Mouse (Mus musculus) heart, embryonic 11.5 days (tissue): ENCODE data around the gene Irf2. TPM values are rescaled to one million over a fixed set of nuclear protein-coding genes. Genes with fewer than 3 reads are reported as not detected.

ENCODE experiments used
- ATAC-seq: fragments of 200-750 bp; cut with Nextera tagmentation; replicated peaks from 2 replicates; pipeline ENCODE4 v1.8.0; 2017; ENCODE audit warnings: moderate library complexity; ENCODE audit not compliant: insufficient number of reproducible peaks, low FRiP score, low TSS enrichment
- H3K27ac ChIP-seq: fragments of 300-500 bp; sonication (generic); 2 replicates; pipeline ENCODE4 v1.5.1; 2014; ENCODE audit warnings: mild to moderate bottlenecking, low read depth, low read length
- H3K27me3 ChIP-seq: fragments of 300-500 bp; sonication (generic); 2 replicates; pipeline ENCODE4 v1.6.1; 2014; ENCODE audit warnings: mild to moderate bottlenecking, low read length, mixed read lengths; ENCODE audit not compliant: control insufficient read depth, insufficient read depth
- H3K36me3 ChIP-seq: fragments of 300-500 bp; sonication (generic); 2 replicates; pipeline ENCODE4 v1.6.1; 2014; ENCODE audit warnings: mild to moderate bottlenecking, low read length, moderate library complexity, mixed read lengths; ENCODE audit not compliant: control insufficient read depth, insufficient read depth
- H3K4me1 ChIP-seq: fragments of 300-500 bp; sonication (generic); 2 replicates; pipeline ENCODE4 v1.6.1; 2014; ENCODE audit warnings: low read length; ENCODE audit not compliant: control insufficient read depth, insufficient read depth
- H3K4me2 ChIP-seq: fragments of 300-500 bp; sonication (generic); 2 replicates; pipeline ENCODE4 v1.6.1; 2014; ENCODE audit warnings: mild to moderate bottlenecking, moderate library complexity
- H3K4me3 ChIP-seq: fragments of 300-500 bp; sonication (generic); 2 replicates; pipeline ENCODE4 v1.5.1; 2014; ENCODE audit warnings: low read depth, low read length
- H3K9ac ChIP-seq: fragments of 300-500 bp; sonication (generic); 2 replicates; pipeline ENCODE4 v1.6.1; 2014; ENCODE audit warnings: mild to moderate bottlenecking, low read depth, low read length, moderate library complexity
- H3K9me3 ChIP-seq: fragments of 300-500 bp; sonication (generic); replicated peaks from 2 replicates; pipeline ENCODE4 v1.6.1; 2016; ENCODE audit warnings: low read length; ENCODE audit not compliant: control insufficient read depth
- WGBS: fragments of 180-500 bp; shearing (Covaris S2); extraction: QIAGEN DNeasy Blood & Tissue Kit; methylation state at CpG from one replicate; pipeline ENCODE4 v1.1.7; 2014; ENCODE audit not compliant: insufficient replicate concordance; 5-methylcytosine and 5-hydroxymethylcytosine counted together
- polyA plus RNA-seq: library from polyadenylated mRNA; unstranded; fragments of >200 nt; fragmentation: Nextera tagmentation; extraction: Ambion mirVana; gene quantifications from 2 replicates; pipeline ENCODE4 v1.2.1, GENCODE M21; 2014

Irf2 gene
- polyA plus RNA-seq, 1 experiment from 2014 or later = 16.5 TPM

DNA sequence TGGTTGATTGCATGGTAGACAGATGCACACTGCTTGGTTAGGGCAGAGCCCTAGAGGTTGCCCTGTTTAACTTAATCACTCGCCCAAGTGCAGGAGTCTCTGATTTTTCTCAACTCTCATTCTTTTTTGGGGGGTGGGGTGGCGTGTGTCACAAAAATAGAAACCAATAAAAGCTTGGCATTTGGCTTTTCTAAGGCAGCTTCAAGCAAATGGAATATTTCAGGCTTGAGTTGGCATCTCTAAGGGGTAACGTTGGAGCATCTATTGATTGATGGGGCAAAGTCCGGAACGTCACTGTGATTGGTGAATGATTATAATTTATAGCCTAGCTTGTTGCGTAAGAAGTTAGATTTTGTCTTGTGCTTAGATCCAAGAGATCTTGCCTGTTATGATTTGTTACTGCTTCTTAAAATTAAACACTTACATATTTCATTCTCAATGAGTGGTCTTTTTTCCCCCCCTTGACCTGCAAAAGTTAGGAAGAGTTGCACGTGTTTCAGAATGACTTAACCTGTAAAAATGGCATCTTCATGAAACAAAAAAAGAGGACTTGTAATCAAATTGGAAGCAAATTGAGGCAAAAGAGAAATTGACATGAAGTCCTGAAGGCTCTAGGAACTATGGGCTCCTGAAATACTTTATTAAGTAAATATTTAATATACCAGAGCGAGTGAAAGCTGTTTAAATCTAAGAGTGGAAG is 2.6 kb downstream of the Irf2 start:
- peaks cover 18% of the 10 kb centered on the region for H3K4me1 ChIP-seq

GRCm38 (mm10) chr8:46742691-46743082 is 3.2 kb downstream of the Irf2 start:
- H3K27ac ChIP-seq = no peak overlapping the region
- peaks cover 18% of the 10 kb centered on the region for H3K4me1 ChIP-seq
- no peak overlapping the region for H3K4me2 ChIP-seq
- no peaks in the 10 kb centered on the region for H3K27me3 ChIP-seq
- no peaks in the 10 kb centered on the region for H3K9me3 ChIP-seq
- H3K36me3 ChIP-seq = no peaks in the 10 kb centered on the region
- no peak overlapping the region for H3K4me3 ChIP-seq
- no peak for ATAC-seq
- H3K9ac ChIP-seq = no peak overlapping the region
- WGBS = 65% methylated on average over 5 of the region's 5 CpGs

More for the DNA sequence above, 2.6 kb downstream of the Irf2 start:
- no peaks in the 10 kb centered on the region for H3K27me3 ChIP-seq
- H3K36me3 ChIP-seq = no peaks in the 10 kb centered on the region
- H3K9ac ChIP-seq = peak overlapping the region; percentile 94
- H3K9me3 ChIP-seq = no peaks in the 10 kb centered on the region
- WGBS = 59% methylated on average over 8 of the region's 8 CpGs
- no peak for ATAC-seq
- H3K4me2 ChIP-seq = peak overlapping the region; percentile 84
- H3K27ac ChIP-seq = peak overlapping the region; percentile 88
- peak overlapping the region; percentile 79 for H3K4me3 ChIP-seq

DNA sequence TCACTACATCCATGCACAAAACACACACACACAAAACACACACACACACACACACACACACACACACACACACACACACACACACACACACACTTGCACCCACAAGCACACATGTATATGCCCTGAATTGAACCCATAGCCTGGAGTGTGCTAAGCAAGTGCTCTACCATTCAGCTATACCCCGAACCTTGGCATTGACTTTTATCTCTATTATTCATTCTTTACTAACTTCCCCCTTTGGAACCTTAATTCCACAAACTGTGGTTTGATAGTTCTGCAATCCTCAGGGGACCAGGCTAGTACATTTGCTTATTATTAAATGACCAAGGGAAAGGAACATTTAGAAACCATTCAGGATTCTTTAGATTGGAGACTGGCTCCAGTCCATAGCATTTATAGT is 5.9 kb downstream of the Irf2 start:
- no peak for ATAC-seq
- H3K9me3 ChIP-seq = no peaks in the 10 kb centered on the region
- H3K36me3 ChIP-seq = no peaks in the 10 kb centered on the region
- no peak overlapping the region for H3K27ac ChIP-seq
- H3K4me2 ChIP-seq = no peak overlapping the region
- WGBS = 93% methylated on average over 1 of the region's 1 CpGs
- no peak overlapping the region for H3K9ac ChIP-seq
- H3K4me3 ChIP-seq = no peak overlapping the region
- H3K4me1 ChIP-seq = peaks cover 7% of the 10 kb centered on the region
- no peaks in the 10 kb centered on the region for H3K27me3 ChIP-seq

DNA sequence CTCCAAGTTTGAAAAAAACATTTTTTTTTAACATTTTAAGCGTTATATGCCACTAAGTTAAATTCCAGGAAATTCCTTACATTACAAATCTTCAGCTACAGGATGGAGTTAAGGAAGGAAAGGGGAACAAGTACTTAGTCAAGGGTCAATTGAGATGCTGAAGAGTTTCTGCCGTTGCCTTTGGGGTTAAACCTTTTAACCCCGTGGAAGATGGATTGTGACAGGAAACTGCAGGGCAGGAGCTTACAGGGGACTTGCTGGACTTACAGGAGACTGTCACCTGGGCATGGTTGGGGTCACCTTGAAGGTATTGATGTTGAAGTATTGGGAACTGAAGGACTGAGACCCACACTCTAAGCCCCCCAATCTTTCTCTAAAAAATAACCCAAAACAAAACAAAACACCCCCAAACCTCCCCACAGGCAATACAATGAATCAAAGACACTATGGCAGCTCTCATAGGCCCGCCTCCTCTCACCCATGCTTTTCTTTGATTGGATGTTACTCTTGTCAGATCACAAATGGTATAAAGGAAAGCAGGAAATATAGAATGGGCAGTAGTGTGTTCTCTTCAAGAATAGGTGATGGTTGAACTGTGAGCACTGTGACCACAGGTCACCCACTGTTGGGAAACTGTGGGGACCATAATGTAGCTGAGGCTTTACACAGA is 7.9 kb downstream of the Irf2 start:
- ATAC-seq = no peak

GRCm38 (mm10) chr8:46750000-46750399 is 10.5 kb downstream of the Irf2 start:
- no peaks in the 10 kb centered on the region for H3K4me1 ChIP-seq
- H3K9ac ChIP-seq = 0 out of 2 replicates have a peak overlapping the region, but pooled peaks have one; percentile 3
- no peaks in the 10 kb centered on the region for H3K27me3 ChIP-seq
- H3K4me2 ChIP-seq = no peak overlapping the region
- no peak overlapping the region for H3K4me3 ChIP-seq
- H3K27ac ChIP-seq = no peak overlapping the region
- no peaks in the 10 kb centered on the region for H3K36me3 ChIP-seq
- WGBS = 71% methylated on average over 5 of the region's 5 CpGs
- ATAC-seq = no peak
- H3K9me3 ChIP-seq = no peaks in the 10 kb centered on the region

More for the DNA sequence above, 7.9 kb downstream of the Irf2 start:
- Histone ChIP-seq H3K4me1 (no peaks in the 10 kb centered on the region), H3K4me2 (no peak overlapping the region), H3K9me3 (no peaks in the 10 kb centered on the region), H3K27ac (no peak overlapping the region), H3K9ac (no peak overlapping the region), H3K4me3 (no peak overlapping the region), H3K36me3 (no peaks in the 10 kb centered on the region), H3K27me3 (no peaks in the 10 kb centered on the region)
- 47% methylated on average over 4 of the region's 4 CpGs for WGBS

DNA sequence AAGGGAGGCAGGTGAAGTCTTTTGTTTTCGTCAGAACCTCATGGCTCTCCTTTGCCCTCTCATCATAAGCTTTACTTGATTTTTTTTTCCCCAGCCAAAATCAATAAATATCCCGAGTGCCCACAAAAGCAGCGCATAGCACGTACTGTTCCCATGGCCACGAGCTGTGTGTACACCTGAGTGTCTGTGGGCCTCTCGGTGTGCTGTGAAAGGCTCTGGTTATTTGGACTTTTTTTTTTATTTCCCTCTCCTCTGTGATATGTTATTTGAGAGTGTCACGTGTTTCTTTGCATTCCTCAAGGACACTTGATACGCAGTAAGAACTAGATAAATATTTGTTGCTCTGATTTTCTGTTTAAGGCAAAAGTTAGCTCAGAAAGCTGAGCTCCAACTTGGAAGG is 11.0 kb downstream of the Irf2 start:
- H3K9me3 ChIP-seq = no peaks in the 10 kb centered on the region
- no peaks in the 10 kb centered on the region for H3K4me1 ChIP-seq
- H3K27ac ChIP-seq = no peak overlapping the region
- 82% methylated on average over 8 of the region's 8 CpGs for WGBS
- H3K4me3 ChIP-seq = no peak overlapping the region
- ATAC-seq = no peak
- no peak overlapping the region for H3K9ac ChIP-seq
- H3K27me3 ChIP-seq = no peaks in the 10 kb centered on the region
- no peak overlapping the region for H3K4me2 ChIP-seq
- no peaks in the 10 kb centered on the region for H3K36me3 ChIP-seq

DNA sequence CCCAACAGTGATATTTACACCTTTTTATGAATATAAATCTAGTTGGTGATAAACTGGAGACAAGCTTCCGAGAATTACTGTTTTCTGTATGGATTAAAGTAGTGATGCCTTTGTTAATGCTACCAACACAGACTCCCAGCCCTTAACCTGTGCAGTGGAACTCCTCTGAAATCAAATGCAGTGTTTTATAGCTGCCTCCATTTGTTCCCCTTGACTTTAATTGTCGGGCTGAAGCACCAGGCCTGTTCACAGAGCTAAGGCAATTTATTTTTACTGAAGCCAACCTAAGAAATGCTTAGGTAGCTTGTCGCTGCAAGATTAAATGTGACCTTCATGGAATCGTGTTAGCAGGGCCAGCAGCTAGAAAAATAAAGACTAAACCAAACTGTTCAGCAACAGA is 11.6 kb downstream of the Irf2 start:
- no peak overlapping the region for H3K9ac ChIP-seq
- no peak overlapping the region for H3K4me2 ChIP-seq

GRCm38 (mm10) chr8:46752986-46753385 is 13.5 kb downstream of the Irf2 start:
- WGBS = 76% methylated on average over 12 of the region's 12 CpGs
- Histone ChIP-seq H3K27me3 (no peaks in the 10 kb centered on the region), H3K4me1 (no peaks in the 10 kb centered on the region), H3K27ac (no peak overlapping the region), H3K9ac (no peak overlapping the region), H3K4me3 (no peak overlapping the region), H3K4me2 (no peak overlapping the region), H3K9me3 (no peaks in the 10 kb centered on the region), H3K36me3 (no peaks in the 10 kb centered on the region)
- ATAC-seq = no peak

More for the DNA sequence above, 11.6 kb downstream of the Irf2 start:
- Histone ChIP-seq H3K36me3 (no peaks in the 10 kb centered on the region), H3K9me3 (no peaks in the 10 kb centered on the region), H3K4me1 (no peaks in the 10 kb centered on the region), H3K27me3 (no peaks in the 10 kb centered on the region), H3K27ac (no peak overlapping the region), H3K4me3 (no peak overlapping the region)
- no peak for ATAC-seq
- WGBS = 69% methylated on average over 4 of the region's 4 CpGs

- H3K4me2 ChIP-seq = no peak overlapping the region
- no peaks in the 10 kb centered on the region for H3K27me3 ChIP-seq
- no peaks in the 10 kb centered on the region for H3K36me3 ChIP-seq
- no peak overlapping the region for H3K9ac ChIP-seq
- no peaks in the 10 kb centered on the region for H3K9me3 ChIP-seq
- WGBS = 88% methylated on average over 5 of the region's 5 CpGs
- ATAC-seq = no peak
- H3K4me3 ChIP-seq = no peak overlapping the region
- H3K27ac ChIP-seq = no peak overlapping the region
- no peaks in the 10 kb centered on the region for H3K4me1 ChIP-seq
Measured at GRCm38 (mm10) chr8:46754355-46754754, 14.8 kb downstream of the Irf2 start.
